Mouse (Mus musculus) kidney, postnatal 4 days (tissue): ENCODE results near the gene Rfx3.
A peak's percentile ranks its signal among the peaks of the same experiment; 100 is the strongest.

Experiments
- DNase-seq, 2 experiments: peaks; one replicate each; pipeline ENCODE4 v3.0.0; 2021; ENCODE audit warnings: mixed read lengths in 2 of 2

Gene Rfx3

GRCm38 (mm10) chr19:27904655-27905054 is 106.3 kb downstream of the Rfx3 start:
- DNase-seq, result no peak

DNA sequence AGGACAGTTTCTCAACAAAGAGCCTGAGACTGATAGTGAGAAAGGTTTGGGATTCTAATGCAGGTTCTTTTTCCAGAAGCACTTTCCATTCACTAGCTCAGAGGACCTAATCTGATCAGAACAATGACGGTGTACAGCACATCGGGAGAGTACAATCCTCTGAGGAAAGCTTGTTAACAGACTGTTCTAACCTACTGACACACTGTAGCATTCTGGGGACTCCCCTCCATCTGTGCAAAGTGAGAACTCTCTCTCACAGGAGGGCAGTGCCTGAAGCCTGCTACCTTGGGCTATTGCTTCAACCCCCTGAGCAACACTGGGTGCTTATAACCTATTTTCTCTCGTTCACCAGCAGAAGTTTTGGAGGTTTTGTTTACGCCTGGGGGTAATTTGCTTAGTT is 106.8 kb downstream of the Rfx3 start:
- DNase-seq, result no peak

DNA sequence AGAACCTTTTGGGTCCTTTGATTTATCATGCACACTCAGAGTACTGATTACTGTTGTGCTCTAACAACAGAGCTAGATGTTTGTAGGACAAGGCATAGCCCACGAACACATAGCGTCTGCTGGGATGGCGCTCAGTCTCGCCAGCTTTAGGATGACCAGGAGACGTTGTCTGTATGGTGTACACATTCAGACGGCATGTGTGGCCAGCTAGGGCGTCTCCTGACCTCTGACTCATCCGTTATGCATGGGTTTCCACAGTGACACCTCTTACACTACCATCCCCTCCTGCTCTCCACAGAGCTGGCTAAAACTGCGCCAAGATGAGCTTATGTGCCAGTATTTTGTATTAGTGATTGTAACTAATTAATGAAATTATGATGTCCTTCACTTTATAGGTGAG is 108.4 kb downstream of the Rfx3 start:
- DNase-seq, result no peak

DNA sequence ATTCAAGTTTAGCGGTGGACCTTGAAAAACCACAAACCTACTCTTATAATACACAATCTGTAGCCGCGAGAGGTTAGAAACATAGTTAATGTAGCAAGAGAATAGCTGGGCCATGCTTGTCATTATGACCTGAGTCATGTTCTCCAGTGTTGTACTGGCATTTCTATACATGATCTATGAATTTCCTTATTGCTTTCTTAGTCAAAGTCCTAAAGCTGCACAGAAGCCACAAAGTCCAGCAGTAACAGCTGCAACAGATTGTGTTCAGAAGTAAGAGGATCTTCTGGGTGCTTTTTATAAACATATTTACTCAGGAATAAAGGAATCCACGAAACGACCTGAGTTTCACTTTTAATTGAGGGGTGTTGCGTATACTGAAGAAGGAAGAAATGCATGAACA is 109.3 kb downstream of the Rfx3 start:
- DNase-seq, result no peak

DNA sequence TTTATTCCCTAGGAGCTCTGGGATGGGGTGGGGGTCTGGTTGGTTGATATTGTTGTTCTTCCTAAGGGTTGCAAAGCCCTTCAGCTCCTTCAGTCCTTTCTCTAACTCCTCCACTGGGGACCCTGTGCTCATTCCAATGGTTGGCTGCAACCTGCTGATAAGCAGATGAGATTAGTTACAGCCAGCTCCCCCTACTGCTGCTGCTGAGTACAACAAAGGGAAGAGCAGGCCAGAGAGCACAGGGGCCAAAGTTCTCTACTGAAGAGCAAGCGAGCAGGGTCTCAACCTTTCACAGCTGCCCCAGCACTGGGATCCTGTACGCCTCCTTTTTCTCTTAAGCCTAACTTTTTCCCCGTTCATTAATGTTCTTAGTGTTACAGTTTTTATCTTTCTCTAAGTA is 126.4 kb downstream of the Rfx3 start:
- no peak for DNase-seq

DNA sequence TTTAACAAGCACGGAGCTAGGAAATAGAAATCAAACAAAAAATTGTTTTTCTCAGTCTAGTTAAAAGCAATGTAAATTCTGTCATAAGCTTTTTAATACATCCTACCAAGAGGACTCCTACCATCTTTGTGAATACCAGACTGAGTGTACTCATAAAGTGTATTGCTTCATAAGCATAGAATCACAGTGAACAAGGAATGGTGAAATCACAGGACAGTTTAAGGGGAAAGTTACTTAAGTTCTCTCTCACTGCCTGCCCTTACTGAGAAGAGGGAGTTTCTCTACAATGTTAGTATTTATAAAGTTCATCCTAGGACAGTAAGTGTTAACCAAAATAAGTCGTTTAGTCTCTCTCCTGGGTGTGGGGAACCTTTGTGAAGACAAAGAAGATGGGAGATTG is 133.5 kb downstream of the Rfx3 start:
- no peak for DNase-seq

DNA sequence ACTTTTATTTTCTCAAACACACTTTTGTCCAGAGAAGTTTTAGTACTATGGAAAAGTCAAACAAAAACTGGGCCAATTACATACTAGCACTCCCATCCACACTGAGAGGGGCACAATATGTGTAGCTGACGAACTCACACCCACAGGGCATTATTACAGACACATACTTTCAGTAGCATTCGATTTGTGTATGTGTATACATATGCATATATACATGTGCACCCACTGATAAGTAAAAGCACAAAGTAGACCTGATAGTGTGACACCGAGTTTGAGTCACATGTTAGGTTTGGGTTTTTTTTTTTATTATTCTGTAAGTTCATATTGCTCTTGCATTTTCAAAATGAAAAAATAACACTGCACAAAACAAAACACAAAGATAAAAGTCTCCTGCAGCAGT is 140.2 kb downstream of the Rfx3 start:
- no peak for DNase-seq

- DNase-seq, result no peak
Observed at GRCm38 (mm10) chr19:27859641-27860040, 151.3 kb downstream of the Rfx3 start.

DNA sequence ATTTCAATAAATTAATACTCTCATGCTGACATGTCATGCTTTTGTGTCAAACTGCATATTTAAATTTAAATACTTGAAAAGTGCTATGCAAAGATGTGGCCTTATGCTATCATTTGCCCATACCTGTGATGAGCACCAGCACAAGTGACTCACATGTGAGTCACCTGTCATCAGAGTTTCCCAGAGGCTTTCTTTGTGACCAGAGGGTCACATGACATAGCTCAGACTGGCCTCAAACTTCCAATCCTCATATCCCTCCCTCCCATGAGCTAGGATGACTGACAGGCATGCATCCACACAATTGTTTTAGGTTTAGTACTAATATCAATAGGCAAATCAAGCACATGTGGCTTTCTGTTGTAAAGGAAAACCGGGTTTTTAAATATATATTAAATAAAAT is 162.0 kb downstream of the Rfx3 start:
- no peak for DNase-seq

- no peak for DNase-seq
Observed at GRCm38 (mm10) chr19:27847055-27847454, 163.9 kb downstream of the Rfx3 start.

DNA sequence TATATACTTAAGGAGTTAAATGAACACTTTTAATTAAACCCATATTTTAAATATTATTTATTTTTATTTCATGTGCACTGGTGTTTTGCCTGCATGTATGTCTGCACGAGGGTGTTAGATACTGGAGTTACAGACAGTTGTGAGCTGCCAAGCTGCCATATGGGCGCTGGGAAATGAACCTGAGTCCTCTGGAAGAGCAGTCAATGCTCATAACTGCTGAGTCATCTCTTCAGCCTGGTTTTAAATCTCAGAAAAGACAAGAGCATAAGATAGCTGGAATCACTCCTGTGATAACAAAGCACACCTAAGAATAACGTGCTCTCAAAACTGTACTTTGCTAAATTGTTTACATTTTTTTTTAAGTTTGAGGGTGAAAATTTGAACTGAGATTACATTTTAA is 172.3 kb downstream of the Rfx3 start:
- no peak for DNase-seq

- DNase-seq, result no peak
Observed at GRCm38 (mm10) chr19:27838041-27838440, 172.9 kb downstream of the Rfx3 start.

- DNase-seq, result no peak
Observed at GRCm38 (mm10) chr19:27832448-27832847, 178.5 kb downstream of the Rfx3 start.

- DNase-seq, result no peak
Observed at GRCm38 (mm10) chr19:27828316-27828715, 182.7 kb downstream of the Rfx3 start.

- no peak for DNase-seq
Observed at GRCm38 (mm10) chr19:27817661-27818060, 193.3 kb downstream of the Rfx3 start.

DNA sequence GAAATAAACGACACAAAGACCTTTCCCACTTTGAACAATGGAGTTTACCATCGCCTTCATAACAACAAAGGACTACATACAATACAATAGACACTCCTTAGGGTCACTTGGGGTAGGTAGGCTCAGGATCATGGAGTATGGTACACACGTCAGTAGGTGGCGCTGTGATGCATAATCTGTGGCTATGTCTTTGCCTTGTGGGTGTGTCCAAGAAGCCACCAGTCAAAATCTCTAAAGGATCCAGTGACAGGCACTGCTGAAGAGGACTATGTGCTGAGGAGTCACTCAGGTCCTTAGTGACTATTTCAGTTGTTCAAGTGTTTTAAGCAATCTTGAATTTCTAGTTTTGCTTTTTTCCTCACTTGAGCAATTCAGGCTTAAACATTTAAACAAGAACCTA is 230.9 kb downstream of the Rfx3 start:
- peak; percentile 17 to 22 for DNase-seq

- DNase-seq, result no peak
Observed at GRCm38 (mm10) chr19:27770716-27771265, 240.2 kb downstream of the Rfx3 start.

DNA sequence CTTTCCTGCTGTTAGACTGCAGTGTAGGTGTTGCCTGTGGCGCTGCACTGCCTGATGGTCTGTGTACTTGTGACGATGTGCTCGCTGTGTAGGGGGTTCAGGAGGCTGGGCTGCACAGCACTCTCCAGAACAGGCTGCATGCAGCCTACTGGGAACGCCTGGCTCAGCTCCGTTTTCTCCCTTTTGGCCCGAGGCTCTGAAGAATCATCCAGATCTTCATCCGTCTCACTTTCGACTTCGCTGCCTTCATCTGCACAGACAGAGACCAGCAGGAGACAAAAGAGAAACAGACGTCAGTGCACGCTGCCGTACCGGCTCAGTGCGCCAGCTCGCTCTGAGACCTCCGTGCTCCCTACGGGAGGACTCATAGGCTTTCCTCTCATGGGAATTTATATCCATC is 242.5 kb downstream of the Rfx3 start:
- no peak for DNase-seq

DNA sequence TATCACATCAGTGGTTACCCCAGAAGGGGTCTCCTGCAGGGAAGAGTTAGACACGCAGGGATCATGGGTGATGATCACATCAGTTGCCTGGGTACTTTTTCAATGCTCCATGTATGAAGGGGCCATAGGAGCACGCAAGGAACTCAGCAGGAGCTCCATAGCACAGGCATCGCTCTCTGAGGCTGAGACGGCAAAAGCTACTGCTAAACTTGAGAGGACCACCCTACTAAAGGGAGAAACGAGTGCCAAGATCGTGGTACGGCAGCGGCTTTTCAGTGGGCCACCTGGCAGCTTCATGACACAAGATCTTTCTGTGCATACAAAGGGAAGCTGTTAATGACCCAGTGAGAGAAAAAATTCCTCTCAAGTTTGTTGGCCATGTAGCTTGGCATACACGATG is 250.7 kb downstream of the Rfx3 start:
- DNase-seq, result no peak

GRCm38 (mm10) chr19:27759347-27759746 is 251.6 kb downstream of the Rfx3 start:
- DNase-seq, result no peak

- DNase-seq, result no peak
Observed at GRCm38 (mm10) chr19:27747301-27747700, 263.7 kb downstream of the Rfx3 start.

DNA sequence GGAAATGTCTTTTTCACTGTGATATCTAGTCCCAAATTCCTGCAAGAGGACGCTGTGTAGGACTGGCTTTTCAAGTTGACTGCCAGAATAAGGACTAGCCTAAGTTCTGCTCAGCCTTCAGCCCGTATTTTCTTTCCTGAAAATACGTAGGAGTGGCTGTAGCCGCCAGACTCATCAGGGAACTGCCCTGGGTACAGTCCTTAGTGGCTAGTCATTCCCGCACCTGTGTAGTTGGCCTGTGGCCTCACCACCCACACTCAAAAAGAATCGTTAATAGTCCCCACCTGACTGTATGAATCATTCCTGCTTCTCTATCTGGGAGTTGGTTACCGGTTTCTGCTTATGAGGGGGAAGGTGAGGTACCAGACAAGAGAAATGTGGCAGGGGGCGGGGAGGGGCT is 272.1 kb downstream of the Rfx3 start:
- no peak for DNase-seq

DNA sequence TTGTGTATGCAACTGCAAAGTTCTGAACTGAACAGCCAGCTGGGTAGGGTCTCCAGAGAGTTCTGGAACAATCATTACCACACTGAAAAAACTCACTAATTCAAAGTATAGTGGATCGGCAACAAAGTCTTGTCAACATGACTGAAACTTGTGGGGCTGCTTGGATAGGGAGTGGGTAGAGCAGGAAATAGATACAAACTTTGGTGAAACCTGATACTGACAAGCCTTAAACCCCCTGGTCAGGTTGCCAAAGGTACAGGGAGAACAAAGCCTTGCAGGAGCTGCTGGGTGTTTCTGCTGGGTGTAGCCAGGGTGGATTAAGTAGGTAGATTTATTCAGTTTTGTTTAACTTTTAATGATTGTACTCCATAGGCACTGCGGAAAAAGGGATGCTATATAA is 274.4 kb downstream of the Rfx3 start:
- DNase-seq, result no peak

DNA sequence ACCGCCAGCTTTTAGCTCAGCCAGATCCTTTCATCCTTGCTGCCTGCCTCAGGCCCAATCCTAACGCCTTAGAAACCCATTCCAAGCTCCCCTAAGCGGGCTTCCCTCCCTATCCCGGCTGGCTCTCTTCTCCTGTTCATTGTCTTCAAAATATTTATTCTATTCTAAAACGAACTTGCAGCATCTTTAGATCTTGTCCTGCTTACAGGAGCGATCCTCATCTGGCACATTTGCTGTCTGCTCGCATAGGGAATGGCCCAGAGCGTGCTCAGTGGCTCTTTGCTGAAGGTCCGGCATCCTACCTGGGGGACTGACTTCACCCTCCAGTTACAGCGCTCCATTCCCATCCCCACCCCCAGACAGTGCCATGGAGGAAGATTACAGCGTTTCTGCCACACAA is 292.0 kb downstream of the Rfx3 start:
- no peak for DNase-seq

DNA sequence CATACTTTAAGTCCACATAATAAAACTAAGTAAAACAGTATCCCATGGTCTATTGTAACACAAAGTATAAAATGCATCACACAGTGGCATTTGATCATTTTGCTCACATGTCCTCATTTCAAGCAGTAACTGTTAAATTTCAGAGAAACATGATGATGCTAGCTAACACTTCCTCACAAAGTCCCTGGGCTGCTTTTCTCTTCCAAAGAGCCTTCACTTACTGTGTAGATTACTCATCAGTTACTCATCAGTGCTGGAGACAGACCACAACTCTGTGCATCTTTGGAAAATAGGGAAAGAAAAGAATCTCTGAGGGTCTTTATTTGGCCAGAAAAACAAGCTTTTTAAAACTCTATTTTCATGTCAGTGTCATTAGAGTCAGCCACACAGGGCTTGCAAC is 294.7 kb downstream of the Rfx3 start:
- DNase-seq, result no peak
